8 mouse cellular contexts compared by ENCODE assay signal in genomic region chr14:122060642-122061041, GRCm38 (mm10). TPM values are rescaled to one million over a fixed set of nuclear protein-coding genes. Genes with fewer than 3 reads are reported as not detected.
DNase-seq lines count a peak whose midpoint lies in the region; ATAC-seq and TF ChIP-seq lines count a peak whose summit lies in the region.

No protein-coding gene starts in this region.

- H3K79me2 ChIP-seq in MEL (ENCODE audit: control insufficient read depth, insufficient read depth, low read length, poor library complexity): no peaks in the 10 kb centered on the region

- no peaks in the 10 kb centered on the region for H3K9me3 ChIP-seq in MEL (replicated peaks; ENCODE audit: insufficient read depth, low read length)
- H3K9me3 ChIP-seq in forebrain, embryonic 13.5 days (replicated peaks): no peaks in the 10 kb centered on the region
- no peaks in the 10 kb centered on the region for H3K9me3 ChIP-seq in hindbrain, embryonic 15.5 days

- TF ChIP-seq CTCF in MEL (IDR thresholded peaks at IDR 0.05 in 2 of 3, conservative IDR thresholded peaks at IDR 0.05 in 1 of 3; ENCODE audit: control insufficient read depth in 1 of 3, insufficient read depth in 1 of 3, low read depth in 2 of 3, low read length in 3 of 3, poor library complexity in 1 of 3, severe bottlenecking in 1 of 3): peak in 2 of 3 experiments; percentile 88 to 91; a peak in 5 of 6 replicates

- TF ChIP-seq RAD21 in MEL (IDR thresholded peaks at IDR 0.05; ENCODE audit: low read depth, low read length): peak; percentile 91

- TF ChIP-seq POLR2A in MEL (IDR thresholded peaks at IDR 0.05; ENCODE audit: control insufficient read depth in 1 of 2, insufficient read depth in 1 of 2, low read depth in 1 of 2, low read length in 2 of 2, poor library complexity in 1 of 2): no peak

- TF ChIP-seq EP300 in MEL (IDR thresholded peaks at IDR 0.05; ENCODE audit: low read depth in 1 of 2, low read length in 2 of 2): no peak

- no peak overlapping the region for H3K27ac ChIP-seq in MEL (ENCODE audit: control insufficient read depth, low read depth, low read length)
- no peak overlapping the region for H3K27ac ChIP-seq in forebrain, embryonic 13.5 days
- H3K27ac ChIP-seq in hindbrain, embryonic 15.5 days (replicated peaks): no peak overlapping the region

- H3K4me1 ChIP-seq in MEL (ENCODE audit: control insufficient read depth in 1 of 2, insufficient read depth in 2 of 2, low read length in 2 of 2): peaks cover 2 to 3% of the 10 kb centered on the region in 2 experiments; a peak in 1 of 4 replicates
- no peaks in the 10 kb centered on the region for H3K4me1 ChIP-seq in forebrain, embryonic 13.5 days
- no peaks in the 10 kb centered on the region for H3K4me1 ChIP-seq in hindbrain, embryonic 15.5 days (replicated peaks)

- WGBS in forebrain, embryonic 13.5 days: 10% methylated on average over 3 of the region's 3 CpGs
- WGBS in hindbrain, embryonic 15.5 days: 12% methylated on average over 3 of the region's 3 CpGs

- no peak overlapping the region for H3K4me2 ChIP-seq in forebrain, embryonic 13.5 days
- no peak overlapping the region for H3K4me2 ChIP-seq in hindbrain, embryonic 15.5 days

- no peak overlapping the region for H3K9ac ChIP-seq in MEL (ENCODE audit: control insufficient read depth, low read depth, low read length, poor library complexity, severe bottlenecking)
- no peak overlapping the region for H3K9ac ChIP-seq in forebrain, embryonic 13.5 days
- H3K9ac ChIP-seq in hindbrain, embryonic 15.5 days: no peak overlapping the region

- ATAC-seq in forebrain, embryonic 13.5 days: peak; percentile 74
- 0 out of 2 replicates have a peak, but pooled peaks have one; percentile 46 for ATAC-seq in hindbrain, embryonic 15.5 days (ENCODE audit: low FRiP score, low read depth)

- H3K4me3 ChIP-seq in MEL (ENCODE audit: control insufficient read depth in 1 of 2, insufficient read depth in 1 of 2, low read depth in 2 of 2, low read length in 2 of 2): no peak overlapping the region
- H3K4me3 ChIP-seq in forebrain, embryonic 13.5 days: no peak overlapping the region
- H3K4me3 ChIP-seq in hindbrain, embryonic 15.5 days: no peak overlapping the region

- H3K27me3 ChIP-seq in MEL (ENCODE audit: control insufficient read depth in 1 of 2, insufficient read depth in 2 of 2, low read length in 2 of 2): no peaks in the 10 kb centered on the region
- no peaks in the 10 kb centered on the region for H3K27me3 ChIP-seq in forebrain, embryonic 13.5 days
- no peaks in the 10 kb centered on the region for H3K27me3 ChIP-seq in hindbrain, embryonic 15.5 days

- peak; percentile 90 for DNase-seq in MEL (ENCODE audit: low read depth, low spot score)
- DNase-seq in c-Kit-negative CD71-positive TER-119-positive erythroid progenitor cells, embryonic 14.5 days (ENCODE audit: low read depth, low spot score): peak; percentile 22
- peak; percentile 68 to 70 for DNase-seq in layer of hippocampus, postnatal 36 days
- peak; percentile 78 to 88 for DNase-seq in lung, postnatal 4 days
- peak; percentile 69 for DNase-seq in right cerebral cortex, postnatal 25 days
- peak; percentile 75 for DNase-seq in urinary bladder, postnatal 25 days (ENCODE audit: low spot score)

- no peaks in the 10 kb centered on the region; a peak in 1 of 4 replicates for H3K36me3 ChIP-seq in MEL (ENCODE audit: control insufficient read depth in 1 of 2, insufficient read depth in 2 of 2, low read length in 2 of 2)
- H3K36me3 ChIP-seq in forebrain, embryonic 13.5 days (ENCODE audit: poor library complexity, severe bottlenecking): no peaks in the 10 kb centered on the region
- H3K36me3 ChIP-seq in hindbrain, embryonic 15.5 days: no peaks in the 10 kb centered on the region

TF ChIP-seq in MEL, 35 proteins besides CTCF, POLR2A, EP300 and RAD21:
- 0 out of 2 replicates have a peak, but pooled peaks have one; percentile 16 for TF ChIP-seq GATA1 (IDR thresholded peaks at IDR 0.05; ENCODE audit: low read depth, low read length)
- peak; percentile 95 for TF ChIP-seq ZC3H11A (IDR thresholded peaks at IDR 0.05; ENCODE audit: low read depth, low read length)
- TF ChIP-seq CHD1 (IDR thresholded peaks at IDR 0.05; ENCODE audit: low read depth, low read length): no peak
- 0 out of 2 replicates have a peak, but pooled peaks have one; percentile 22 for TF ChIP-seq MXI1 (IDR thresholded peaks at IDR 0.05; ENCODE audit: low read depth, low read length)
- no peak for TF ChIP-seq UBTF (IDR thresholded peaks at IDR 0.05; ENCODE audit: borderline replicate concordance, insufficient read depth, low read depth, low read length)
- TF ChIP-seq MYC (IDR thresholded peaks at IDR 0.05; ENCODE audit: low read depth, low read length): 0 out of 2 replicates have a peak, but pooled peaks have one; percentile 55
- TF ChIP-seq POLR2AphosphoS5 (IDR thresholded peaks at IDR 0.05; ENCODE audit: borderline replicate concordance, low read depth, low read length): no peak
- TF ChIP-seq BHLHE40 (IDR thresholded peaks at IDR 0.05; ENCODE audit: borderline replicate concordance, low read depth, low read length): no peak
- TF ChIP-seq GABPA (IDR thresholded peaks at IDR 0.05; ENCODE audit: low read depth, low read length): no peak
- no peak for TF ChIP-seq ETS1 (IDR thresholded peaks at IDR 0.05; ENCODE audit: low read depth, low read length)
- TF ChIP-seq E2F4 (IDR thresholded peaks at IDR 0.05; ENCODE audit: borderline replicate concordance, low read depth, low read length): no peak
- TF ChIP-seq TBP (IDR thresholded peaks at IDR 0.05; ENCODE audit: low read depth, low read length): peak; percentile 75
- no peak for TF ChIP-seq HCFC1 (IDR thresholded peaks at IDR 0.05; ENCODE audit: low read depth, low read length)
- no peak for TF ChIP-seq POLR2AphosphoS2 (IDR thresholded peaks at IDR 0.05; ENCODE audit: low read length)
- no peak for TF ChIP-seq ZMIZ1 (IDR thresholded peaks at IDR 0.05; ENCODE audit: low read depth, low read length)
- TF ChIP-seq SMC3 (IDR thresholded peaks at IDR 0.05; ENCODE audit: low read depth, low read length): peak; percentile 100
- TF ChIP-seq TAL1 (IDR thresholded peaks at IDR 0.05; ENCODE audit: low read length): no peak

RNA-seq across cellular contexts. Expression of gene Timm8a2, which starts 26.2 kb away (rescaled TPM):
- total RNA-seq in MEL (2012; rRNA removed): not detected in 2 replicates
- polyA plus RNA-seq in MEL (2012; ENCODE audit: insufficient read depth in 1 of 2, insufficient read length in 2 of 2, low read depth in 1 of 2, low replicate concordance in 2 of 2, missing spikeins in 1 of 2): under 1 TPM in 1 of 2 experiments, not detected in 1; 0.18 TPM
- polyA plus RNA-seq in forebrain, embryonic 13.5 days (2015; fragmentation: Nextera tagmentation; extraction: Ambion mirVana): not detected in 2 replicates
- polyA plus RNA-seq in hindbrain, embryonic 15.5 days (2015; fragmentation: Nextera tagmentation; extraction: Ambion mirVana): not detected in 2 replicates
- total RNA-seq in layer of hippocampus, postnatal 36 days (2021): under 1 TPM in 1 of 2 experiments, not detected in 1; 0.40 TPM

RNA-seq across cellular contexts. Expression of gene Tm9sf2, which starts 46.2 kb away (rescaled TPM):
- total RNA-seq in MEL (2012; rRNA removed): 55.8 and 59.6 TPM in 2 replicates
- 10 to 100 TPM in 1 of 2 experiments, not detected in 1; 62.7 TPM for polyA plus RNA-seq in MEL (2012; ENCODE audit: insufficient read depth in 1 of 2, insufficient read length in 2 of 2, low read depth in 1 of 2, low replicate concordance in 2 of 2, missing spikeins in 1 of 2)
- 103 and 112 TPM in 2 replicates for polyA plus RNA-seq in forebrain, embryonic 13.5 days (2015; fragmentation: Nextera tagmentation; extraction: Ambion mirVana)
- polyA plus RNA-seq in hindbrain, embryonic 15.5 days (2015; fragmentation: Nextera tagmentation; extraction: Ambion mirVana): 108 and 115 TPM in 2 replicates
- 100 to 1,000 TPM; 103 to 111 TPM for total RNA-seq in layer of hippocampus, postnatal 36 days (2021)

Comparison
In these comparisons a context has a peak if more than half of its experiments do, and no peak if none do; other contexts are left out.
1. DNase-seq: peak in every context shown above with its lines; median percentile 90 in MEL; 83 in lung, postnatal 4 days; 75 in urinary bladder, postnatal 25 days; 69 in layer of hippocampus, postnatal 36 days; 69 in right cerebral cortex, postnatal 25 days; 22 in c-Kit-negative CD71-positive TER-119-positive erythroid progenitor cells, embryonic 14.5 days.